Mouse (Mus musculus): ENCODE results near the gene Ccdc149. TPM values are rescaled to one million over a fixed set of nuclear protein-coding genes. Genes with fewer than 3 reads are reported as not detected.

Gene Ccdc149
- total and polyA plus RNA-seq, 3 experiments: not detected

DNA sequence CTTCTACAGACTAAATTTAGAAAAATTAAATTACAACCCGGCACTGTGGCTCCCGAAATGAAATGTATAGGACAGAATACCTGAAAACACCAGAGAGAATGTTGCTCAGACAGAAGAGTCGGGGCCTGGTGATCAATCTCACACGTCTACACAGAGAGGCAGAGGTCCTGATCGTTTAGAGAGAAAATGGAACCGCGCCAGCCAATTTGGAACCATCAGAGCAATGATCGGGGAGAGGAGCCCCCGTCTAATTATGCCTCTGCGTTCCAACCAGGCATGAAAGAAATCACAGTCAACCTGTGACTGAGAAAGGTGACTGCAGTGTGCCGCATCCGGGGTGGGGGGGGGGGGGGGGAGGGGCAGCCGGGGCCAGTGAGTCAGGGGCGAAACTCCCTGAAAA, 24.4 kb upstream of the Ccdc149 start:
- H3K36me3 ChIP-seq (ENCODE audit: control insufficient read depth in 1 of 2, insufficient read depth in 2 of 2, low read length in 2 of 2): no peaks in the 10 kb centered on the region
- no peak overlapping the region for H3K9ac ChIP-seq (ENCODE audit: control insufficient read depth, low read depth, low read length, poor library complexity, severe bottlenecking)
- H3K27me3 ChIP-seq (ENCODE audit: control insufficient read depth in 1 of 2, insufficient read depth in 2 of 2, low read length in 2 of 2): no peaks in the 10 kb centered on the region
- no peaks in the 10 kb centered on the region for H3K79me2 ChIP-seq (ENCODE audit: control insufficient read depth, insufficient read depth, low read length, poor library complexity)
- H3K9me3 ChIP-seq (replicated peaks; ENCODE audit: insufficient read depth, low read length): no peaks in the 10 kb centered on the region
- DNase-seq (ENCODE audit: low read depth, low spot score): no peak
- H3K27ac ChIP-seq (ENCODE audit: control insufficient read depth, low read depth, low read length): no peak overlapping the region
- TF ChIP-seq POLR2AphosphoS5 (IDR thresholded peaks at IDR 0.05; ENCODE audit: borderline replicate concordance, low read depth, low read length): no peak
- TF ChIP-seq CHD1 (IDR thresholded peaks at IDR 0.05; ENCODE audit: low read depth, low read length): no peak
- TF ChIP-seq ELF1 (IDR thresholded peaks at IDR 0.05; ENCODE audit: low read depth, low read length): no peak
- TF ChIP-seq MAFK (IDR thresholded peaks at IDR 0.05; ENCODE audit: borderline replicate concordance, low read depth, low read length): no peak
- TF ChIP-seq GABPA (IDR thresholded peaks at IDR 0.05; ENCODE audit: low read depth, low read length): no peak
- H3K4me1 ChIP-seq (ENCODE audit: control insufficient read depth in 1 of 2, insufficient read depth in 2 of 2, low read length in 2 of 2): no peaks in the 10 kb centered on the region
- no peak overlapping the region for H3K4me3 ChIP-seq (ENCODE audit: control insufficient read depth in 1 of 2, insufficient read depth in 1 of 2, low read depth in 2 of 2, low read length in 2 of 2)

DNA sequence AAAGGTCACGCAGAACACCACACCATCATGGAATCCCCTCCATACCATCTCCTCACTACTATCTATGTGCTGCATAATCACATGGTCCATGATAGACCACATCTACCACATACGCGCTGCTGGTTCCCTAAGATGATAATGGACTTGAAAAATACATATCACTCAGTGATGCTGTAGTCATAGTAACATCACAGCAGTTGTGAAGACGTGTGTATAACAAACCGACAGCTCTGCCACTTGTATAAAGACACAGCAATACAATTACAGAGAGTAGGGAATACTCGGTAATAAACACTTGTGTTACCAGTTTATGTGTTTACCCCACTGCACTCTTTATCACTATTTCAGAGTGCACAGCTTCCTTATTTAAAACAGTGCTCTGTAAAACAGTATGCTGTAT, 20.2 kb upstream of the Ccdc149 start:
- H3K4me1 ChIP-seq (ENCODE audit: control insufficient read depth in 1 of 2, insufficient read depth in 2 of 2, low read length in 2 of 2): no peaks in the 10 kb centered on the region
- no peaks in the 10 kb centered on the region for H3K79me2 ChIP-seq (ENCODE audit: control insufficient read depth, insufficient read depth, low read length, poor library complexity)
- TF ChIP-seq POLR2A (IDR thresholded peaks at IDR 0.05; ENCODE audit: control insufficient read depth in 1 of 2, insufficient read depth in 1 of 2, low read depth in 1 of 2, low read length in 2 of 2, poor library complexity in 1 of 2) (no peak), GABPA (IDR thresholded peaks at IDR 0.05; ENCODE audit: low read depth, low read length) (no peak), ZNF384 (IDR thresholded peaks at IDR 0.05; ENCODE audit: low read depth, low read length) (no peak), ETS1 (IDR thresholded peaks at IDR 0.05; ENCODE audit: low read depth, low read length) (no peak), USF1 (IDR thresholded peaks at IDR 0.05; ENCODE audit: low read depth, low read length) (no peak), BHLHE40 (IDR thresholded peaks at IDR 0.05; ENCODE audit: borderline replicate concordance, low read depth, low read length) (no peak), HCFC1 (IDR thresholded peaks at IDR 0.05; ENCODE audit: low read depth, low read length) (no peak), CTCF (IDR thresholded peaks at IDR 0.05 in 2 of 3, conservative IDR thresholded peaks at IDR 0.05 in 1 of 3; ENCODE audit: control insufficient read depth in 1 of 3, insufficient read depth in 1 of 3, low read depth in 2 of 3, low read length in 3 of 3, poor library complexity in 1 of 3, severe bottlenecking in 1 of 3) (no peak), SIN3A (IDR thresholded peaks at IDR 0.05; ENCODE audit: low read length) (no peak), USF2 (IDR thresholded peaks at IDR 0.05; ENCODE audit: borderline replicate concordance in 1 of 2, insufficient read depth in 1 of 2, low read depth in 1 of 2, low read length in 2 of 2) (no peak)
- H3K36me3 ChIP-seq (ENCODE audit: control insufficient read depth in 1 of 2, insufficient read depth in 2 of 2, low read length in 2 of 2): no peaks in the 10 kb centered on the region
- no peak overlapping the region for H3K4me3 ChIP-seq (ENCODE audit: control insufficient read depth in 1 of 2, insufficient read depth in 1 of 2, low read depth in 2 of 2, low read length in 2 of 2)
- no peak overlapping the region for H3K9ac ChIP-seq (ENCODE audit: control insufficient read depth, low read depth, low read length, poor library complexity, severe bottlenecking)
- no peak for DNase-seq (ENCODE audit: low read depth, low spot score)
- no peaks in the 10 kb centered on the region for H3K9me3 ChIP-seq (replicated peaks; ENCODE audit: insufficient read depth, low read length)
- no peak overlapping the region for H3K27ac ChIP-seq (ENCODE audit: control insufficient read depth, low read depth, low read length)
- H3K27me3 ChIP-seq (ENCODE audit: control insufficient read depth in 1 of 2, insufficient read depth in 2 of 2, low read length in 2 of 2): no peaks in the 10 kb centered on the region

Measured in MEL (cell line).